Mouse (Mus musculus): ENCODE data around the gene Fat3.

DNA sequence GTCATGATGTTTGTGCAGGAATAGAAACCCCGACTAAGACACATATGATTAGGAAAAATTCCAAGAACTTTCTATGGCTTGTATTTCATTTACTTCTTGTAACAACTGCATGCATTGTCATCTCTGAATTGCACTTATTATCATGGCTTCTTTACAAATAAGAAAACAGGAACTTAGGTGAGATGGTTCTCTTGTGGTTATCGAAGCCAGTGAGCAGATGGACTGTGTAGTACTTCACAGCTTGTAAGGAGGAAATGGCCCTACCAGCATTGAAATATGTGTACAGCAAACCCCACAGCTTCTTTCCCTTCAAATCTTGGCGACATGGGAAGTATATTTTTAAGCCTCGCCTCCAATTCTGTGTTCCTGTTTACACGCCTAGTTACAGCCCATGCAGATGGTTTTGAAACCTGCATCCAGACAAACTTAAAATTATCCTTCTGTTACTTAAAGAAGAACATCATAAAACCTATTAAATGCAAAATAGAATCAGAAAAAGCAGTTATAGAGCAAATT is 570.1 kb downstream of the Fat3 start:
- TF ChIP-seq CHD2 (IDR thresholded peaks at IDR 0.05; ENCODE audit: low read depth, low read length), result no peak
- no peak for TF ChIP-seq ZNF384 (IDR thresholded peaks at IDR 0.05; ENCODE audit: low read depth, low read length)
- no peak for TF ChIP-seq ZC3H11A (IDR thresholded peaks at IDR 0.05; ENCODE audit: borderline replicate concordance, low read depth, low read length)
- no peak for TF ChIP-seq HCFC1 (IDR thresholded peaks at IDR 0.05; ENCODE audit: borderline replicate concordance, insufficient read depth, low read length)

All from ES-E14 (cell line).